Mouse (Mus musculus) urinary bladder, adult 18-20 months (tissue): ENCODE results near the gene Pate2.
A peak's percentile ranks its signal among the peaks of the same experiment; 100 is the strongest.

ENCODE experiments used
- DNase-seq, 2 experiments: peaks; one replicate each; pipeline ENCODE4 v3.0.0; 2022; ENCODE audit warnings: low spot score in 2 of 2, mixed read lengths in 2 of 2

Gene Pate2

DNA sequence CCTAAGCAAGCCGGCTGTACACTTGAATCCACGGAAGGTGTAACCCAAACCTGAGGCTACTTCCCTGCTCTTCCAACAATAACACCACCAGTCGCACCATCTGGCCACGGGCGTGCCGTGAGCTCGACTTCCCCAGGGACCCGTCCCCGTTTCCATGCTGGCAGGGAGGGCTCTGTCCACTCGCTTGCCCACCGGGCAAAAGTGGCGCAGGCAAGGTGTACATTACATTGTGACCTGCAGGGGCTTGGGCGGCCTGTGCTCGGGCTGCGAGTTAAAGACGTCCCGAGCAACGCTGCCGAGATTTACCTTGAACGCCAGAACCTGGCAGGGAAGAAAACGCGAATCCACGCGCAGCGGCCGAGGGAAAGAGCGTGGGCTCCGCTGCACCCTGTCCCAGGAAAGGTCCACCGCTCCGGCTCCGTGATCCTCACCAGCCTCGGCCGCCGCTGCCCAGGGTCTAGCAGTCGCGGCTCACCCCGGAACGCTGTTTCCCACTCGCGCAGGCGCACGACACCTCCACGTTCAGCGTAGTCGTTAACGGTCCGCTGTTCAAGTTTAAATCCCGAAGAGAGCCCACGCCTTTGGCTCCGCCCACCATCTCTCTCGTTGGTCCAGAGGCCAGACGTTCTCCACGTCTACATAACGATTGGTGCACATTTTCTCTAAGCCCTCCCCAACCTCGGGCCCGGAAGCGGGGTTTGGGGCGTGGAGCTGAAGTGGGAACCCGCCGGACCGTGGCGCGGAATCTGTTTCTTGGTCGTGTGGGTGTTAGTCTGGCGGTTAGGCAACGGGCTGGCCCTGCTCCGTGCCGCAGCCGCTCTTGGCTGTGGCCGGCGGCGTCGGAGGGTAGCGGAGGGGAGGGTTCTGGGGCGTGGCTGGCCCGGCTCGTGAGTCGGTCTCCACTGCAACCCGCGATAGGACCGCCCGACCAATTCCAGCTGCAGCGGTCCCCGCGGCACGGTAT, at the start of gene Pate2, which contains the start of gene Hyls1:
Gene Pate2 (plus strand): TSS at position 714 of the 964 bp plus-strand sequence.
Gene Hyls1 (minus strand): TSS at position 828 of the 964 bp plus-strand sequence.
- peak; percentile 86 to 89 for DNase-seq

DNA sequence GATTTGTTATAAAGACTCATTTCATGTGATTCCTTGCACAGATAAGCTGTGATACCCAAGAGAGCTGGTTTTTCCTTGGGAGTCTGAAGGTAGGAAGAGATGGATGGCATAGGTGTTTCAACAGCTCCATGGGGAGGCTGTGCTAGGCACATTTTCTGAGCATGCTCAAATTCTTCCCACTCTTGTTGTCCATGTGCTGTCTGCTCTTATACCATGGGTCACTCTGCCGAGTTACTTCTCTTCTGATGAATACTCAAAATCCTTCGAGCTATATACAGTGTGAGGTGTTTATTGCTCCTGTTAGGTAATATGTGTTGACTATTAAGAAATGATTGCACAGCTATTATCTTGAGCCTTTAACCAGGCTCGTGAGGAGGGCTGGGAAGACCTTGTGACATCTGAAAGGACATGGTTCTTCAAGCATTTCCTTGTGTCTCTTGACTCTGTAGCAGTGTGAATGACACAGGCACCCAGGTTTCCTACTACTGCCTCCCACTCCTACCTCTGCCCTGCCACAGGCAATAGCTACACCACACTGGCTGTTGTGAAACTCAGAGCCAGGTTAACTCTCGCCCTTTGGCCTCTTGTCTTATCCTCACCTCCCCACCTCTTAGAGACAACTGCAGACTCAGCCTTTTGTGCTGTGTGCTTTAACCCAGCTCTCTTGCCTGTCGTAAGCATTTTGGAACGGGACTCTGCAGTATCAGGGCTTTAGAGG, 49.3 kb upstream of the Pate2 start:
- DNase-seq = no peak

- DNase-seq = no peak
Measured at GRCm38 (mm10) chr9:35522241-35522640, 47.8 kb upstream of the Pate2 start.

DNA sequence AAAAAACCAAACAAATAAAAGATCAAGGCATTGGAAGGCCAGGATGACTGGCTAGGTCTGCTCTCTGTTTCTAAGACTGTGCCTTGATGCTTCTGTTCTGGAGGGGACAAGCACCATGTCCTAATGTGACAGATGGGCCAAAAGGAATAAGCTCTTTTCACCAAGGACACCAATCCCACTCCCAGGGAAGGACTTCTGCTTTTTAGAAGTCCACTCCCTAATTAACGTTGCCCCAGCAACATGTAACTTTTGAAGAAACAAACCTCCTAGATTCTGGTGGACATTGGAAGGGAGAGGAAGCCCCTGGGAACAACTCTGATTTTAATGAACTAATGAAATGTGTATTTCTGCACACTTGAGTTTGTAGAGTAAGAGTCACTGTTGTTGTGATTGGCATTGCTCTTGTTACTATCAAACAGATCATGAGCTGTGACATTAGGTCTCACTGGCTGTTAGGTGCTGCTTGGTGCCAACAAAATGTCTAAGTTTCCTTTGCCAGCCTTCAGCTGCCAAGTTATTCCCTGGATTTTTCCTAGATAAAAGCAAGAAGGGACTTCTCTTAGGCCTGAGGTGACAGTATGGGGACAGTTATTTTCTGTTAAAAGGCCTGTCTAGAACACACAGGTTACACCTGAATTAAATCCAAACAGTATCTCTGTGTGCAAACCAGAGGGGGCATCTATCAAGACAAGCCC, 47.1 kb upstream of the Pate2 start:
- no peak for DNase-seq

DNA sequence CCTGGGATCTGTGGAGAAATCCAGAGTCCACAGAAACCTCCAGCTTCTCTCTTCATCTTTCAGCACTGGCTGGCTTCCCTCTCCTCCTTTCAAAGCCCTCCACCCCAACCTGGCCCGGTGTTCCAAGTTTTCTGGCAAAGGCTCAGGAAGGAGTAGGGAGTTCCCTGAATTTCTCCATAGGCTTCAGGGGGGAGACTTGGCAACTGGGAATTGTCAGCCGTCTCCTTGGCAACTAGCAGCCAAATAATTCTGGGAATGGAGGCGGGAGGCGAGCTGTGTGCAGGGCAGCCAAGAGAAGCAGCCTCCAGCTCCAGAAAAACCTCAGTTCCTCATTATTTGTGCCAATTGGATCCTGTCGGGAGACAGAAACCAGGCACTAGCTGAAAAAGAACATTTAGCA, 46.5 kb upstream of the Pate2 start:
- peak in 1 of 2 experiments; percentile 52 for DNase-seq

- peak; percentile 38 to 54 for DNase-seq
Measured at GRCm38 (mm10) chr9:35523941-35524411, 46.1 kb upstream of the Pate2 start.

- no peak for DNase-seq
Measured at GRCm38 (mm10) chr9:35529141-35529540, 40.9 kb upstream of the Pate2 start.

DNA sequence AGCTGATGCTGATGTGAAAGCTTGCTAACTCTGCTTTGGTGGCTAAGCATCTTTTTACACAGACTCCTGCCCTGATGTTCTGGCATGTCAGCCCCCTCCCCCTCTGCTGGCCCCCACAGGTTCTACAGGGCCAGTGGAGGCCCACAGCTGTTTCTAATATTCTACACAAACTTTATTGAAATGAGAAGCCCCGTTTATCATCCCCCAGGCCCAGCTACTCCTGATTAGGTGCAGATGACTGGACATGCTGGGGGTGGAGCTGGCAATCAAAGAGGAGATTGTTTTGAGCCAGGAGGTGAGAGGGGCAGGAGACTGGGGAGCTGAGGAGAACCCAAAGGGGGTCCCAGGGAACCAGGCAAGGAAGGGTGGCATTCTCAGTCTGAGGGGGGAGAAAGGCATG, 40.3 kb upstream of the Pate2 start:
- DNase-seq = no peak

- peak in 1 of 2 experiments; percentile 23 for DNase-seq
Measured at GRCm38 (mm10) chr9:35533266-35533665, 36.8 kb upstream of the Pate2 start.

GRCm38 (mm10) chr9:35535110-35535509, 35.0 kb upstream of the Pate2 start:
- peak in 1 of 2 experiments; percentile 16 for DNase-seq

GRCm38 (mm10) chr9:35535876-35536275, 34.2 kb upstream of the Pate2 start:
- DNase-seq = no peak

- DNase-seq = no peak
Measured at GRCm38 (mm10) chr9:35539001-35539750, 30.9 kb upstream of the Pate2 start.

DNA sequence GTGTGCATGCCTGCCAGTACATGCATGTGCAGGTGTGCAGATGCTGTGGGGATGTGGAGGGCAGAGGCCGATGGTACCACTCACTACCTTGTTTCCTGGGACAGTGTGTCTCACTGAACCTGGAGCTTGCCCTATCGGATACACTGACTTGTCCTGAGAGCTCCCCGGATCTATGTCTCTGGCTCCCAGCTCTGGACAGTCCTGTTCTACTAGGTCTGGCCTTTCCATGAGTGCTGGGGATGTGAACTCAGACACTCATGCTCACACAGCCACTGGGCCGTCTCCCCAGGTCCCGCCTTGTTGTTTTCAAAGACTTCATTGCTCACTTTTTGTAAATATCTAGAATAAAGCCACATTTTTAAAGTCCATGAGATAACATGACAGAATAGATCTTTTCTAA, 29.1 kb upstream of the Pate2 start:
- no peak for DNase-seq

- DNase-seq = peak; percentile 63 to 70
Measured at GRCm38 (mm10) chr9:35541488-35541887, 28.6 kb upstream of the Pate2 start.

GRCm38 (mm10) chr9:35541941-35542340, 28.1 kb upstream of the Pate2 start:
- DNase-seq = no peak

DNA sequence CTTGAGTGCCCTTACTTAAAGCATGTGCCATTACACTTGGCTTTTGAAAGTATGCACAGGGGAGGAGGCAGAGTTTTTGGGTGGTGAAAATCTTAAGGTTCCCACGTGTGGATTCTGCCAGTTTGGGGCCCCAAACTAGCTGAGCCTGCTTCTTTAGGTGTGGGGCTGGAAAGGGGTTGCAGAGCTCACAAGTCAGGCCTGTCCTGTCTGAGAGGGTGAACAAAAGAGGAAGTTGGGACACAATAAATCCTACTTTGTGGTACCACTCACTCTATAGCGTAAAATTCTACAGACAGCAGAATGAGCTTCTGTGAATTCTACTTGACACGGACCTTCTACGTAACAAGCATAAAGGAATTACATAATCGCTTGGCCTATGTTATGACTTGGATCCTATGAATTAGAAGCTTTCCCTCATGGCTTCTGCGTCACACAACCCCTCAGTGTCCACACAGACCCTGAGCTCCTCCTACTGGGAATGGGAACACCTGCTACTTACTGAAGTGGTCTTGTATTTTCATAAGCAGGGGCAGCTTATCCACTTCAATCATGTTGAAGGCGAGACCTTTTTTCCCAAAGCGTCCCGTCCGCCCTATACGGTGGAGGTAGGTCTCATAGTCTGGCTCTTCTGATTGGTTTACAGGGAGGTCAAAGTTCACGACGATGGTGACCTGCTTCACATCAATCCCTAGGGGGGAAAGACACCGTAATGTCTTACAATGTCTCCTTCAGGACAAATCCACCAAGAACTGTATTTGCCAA, 26.8 kb upstream of the Pate2 start:
- no peak for DNase-seq

DNA sequence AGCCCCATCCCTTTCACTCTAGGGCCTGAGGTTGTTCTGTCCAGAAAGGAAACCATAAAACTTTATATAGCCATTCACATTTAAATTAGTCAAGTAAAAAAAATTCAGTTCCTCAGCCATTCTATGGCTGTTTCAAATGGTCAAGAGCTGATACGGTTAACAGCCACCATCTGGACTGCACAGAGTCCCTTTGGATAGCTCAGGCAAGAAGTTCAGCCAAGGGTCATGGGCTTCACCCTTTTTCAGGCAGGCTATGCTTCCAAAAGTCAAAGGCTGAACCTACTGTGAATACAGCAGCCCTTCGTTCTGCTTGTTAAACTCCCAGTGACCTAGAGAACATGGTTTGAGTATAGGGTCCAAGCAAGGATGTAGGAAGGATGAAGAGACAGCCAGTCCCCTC, 25.4 kb upstream of the Pate2 start:
- DNase-seq = no peak

GRCm38 (mm10) chr9:35545704-35546103, 24.4 kb upstream of the Pate2 start:
- no peak for DNase-seq

GRCm38 (mm10) chr9:35546745-35547144, 23.3 kb upstream of the Pate2 start:
- DNase-seq = no peak

DNA sequence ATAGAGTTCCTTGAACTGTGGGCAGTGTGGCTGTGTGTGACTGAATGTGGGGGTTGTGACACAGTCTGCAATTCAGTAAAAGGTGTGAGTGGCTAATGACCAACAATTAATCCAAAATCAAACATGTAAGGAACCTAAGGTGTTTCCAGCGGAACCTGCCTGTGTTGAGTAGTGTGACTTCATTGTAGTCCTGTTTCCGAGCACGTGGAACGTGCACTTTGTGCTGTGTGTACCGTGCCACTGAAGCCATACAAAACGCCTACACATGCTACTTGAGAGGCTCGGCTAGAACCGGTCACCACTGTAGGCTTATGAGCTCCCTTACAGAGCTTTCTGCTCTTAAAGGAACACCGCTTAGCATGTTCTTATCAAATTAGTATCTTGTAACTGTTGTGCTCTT, 21.6 kb upstream of the Pate2 start:
- no peak for DNase-seq
